Mouse (Mus musculus) stomach, postnatal 0 days (tissue): ENCODE data around the gene Ccnj.

Experiments used
- CTCF ChIP-seq: IDR thresholded peaks from 2 replicates; pipeline ENCODE4 v1.5.1; 2016; ENCODE audit warnings: antibody characterized with exemption, low read depth, mild to moderate bottlenecking, moderate library complexity
- EP300 ChIP-seq: optimal IDR thresholded peaks from 2 replicates; pipeline ENCODE3; 2016; ENCODE audit warnings: antibody characterized with exemption

DNA sequence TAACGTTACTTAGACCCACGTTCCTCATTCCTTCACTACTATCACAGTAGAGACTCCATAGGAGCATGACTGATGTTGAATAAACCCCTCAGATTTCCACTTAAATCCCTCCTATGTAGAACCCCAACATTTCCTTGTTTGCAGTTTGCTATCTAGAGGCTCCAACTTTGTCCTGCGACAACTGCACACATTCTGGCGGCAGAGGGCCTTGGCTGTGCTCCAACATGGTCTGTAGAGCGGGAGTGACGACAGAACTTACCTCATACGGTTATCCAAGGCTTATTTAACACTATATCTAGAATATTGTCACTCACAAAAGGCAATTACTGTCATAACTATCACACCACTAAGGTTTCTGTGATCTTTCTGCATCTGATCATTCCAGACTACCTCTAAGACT lies 4.3 kb upstream of the Ccnj start:
- TF ChIP-seq CTCF (no peak), EP300 (no peak)
